Mouse (Mus musculus) inflammation-experienced regulatory T-cells, adult 6 months (primary cell): ENCODE results near the gene Gm5891. TPM values are rescaled to one million over a fixed set of nuclear protein-coding genes. Genes with fewer than 3 reads are reported as not detected.
"Not testable (repeated sequence)": the region's sequence is repeated elsewhere in the genome, so short reads cannot be mapped to it uniquely, and the experiment has no call there.

ENCODE experiments used
- ATAC-seq: one replicate; pipeline ENCODE4 v1.8.0; 2017
- polyA plus RNA-seq, 3 experiments: library from polyadenylated mRNA; unstranded; fragments of 100-300 nt; shearing (Covaris generic); gene quantifications; one replicate each; pipeline ENCODE4 v1.2.1; 2017

The Gm5891 gene
- not detected for polyA plus RNA-seq

GRCm38 (mm10) chr7:21921191-21921590, at the start of gene Gm5891:
Gm5891 (minus strand) TSS chr7:21921291.
- not testable (repeated sequence) for ATAC-seq

Other genes with a start within 250 kb of the Gm5891 start
- not detected for gene Gm4175, start 159.8 kb downstream of the Gm5891 start, polyA plus RNA-seq
- gene Gm4177, start 124.6 kb downstream of the Gm5891 start, polyA plus RNA-seq = not detected
- not detected for gene Vmn1r135, start 88.9 kb downstream of the Gm5891 start, polyA plus RNA-seq
- gene Gm5725, start 77.0 kb downstream of the Gm5891 start, polyA plus RNA-seq = not detected
- not detected for gene Vmn1r137, start 73.3 kb upstream of the Gm5891 start, polyA plus RNA-seq
- not detected for gene Vmn1r138, start 107.6 kb upstream of the Gm5891 start, polyA plus RNA-seq
- gene Gm6176, start 135.0 kb upstream of the Gm5891 start, polyA plus RNA-seq = not detected
- gene Vmn1r139, start 147.8 kb upstream of the Gm5891 start, polyA plus RNA-seq = not detected
- gene Gm16451, start 197.0 kb upstream of the Gm5891 start, polyA plus RNA-seq = not detected
- not detected for gene Gm10666, start 213.4 kb upstream of the Gm5891 start, polyA plus RNA-seq
- not detected for gene Vmn1r142, start 242.7 kb upstream of the Gm5891 start, polyA plus RNA-seq